In the genomic region with DNA sequence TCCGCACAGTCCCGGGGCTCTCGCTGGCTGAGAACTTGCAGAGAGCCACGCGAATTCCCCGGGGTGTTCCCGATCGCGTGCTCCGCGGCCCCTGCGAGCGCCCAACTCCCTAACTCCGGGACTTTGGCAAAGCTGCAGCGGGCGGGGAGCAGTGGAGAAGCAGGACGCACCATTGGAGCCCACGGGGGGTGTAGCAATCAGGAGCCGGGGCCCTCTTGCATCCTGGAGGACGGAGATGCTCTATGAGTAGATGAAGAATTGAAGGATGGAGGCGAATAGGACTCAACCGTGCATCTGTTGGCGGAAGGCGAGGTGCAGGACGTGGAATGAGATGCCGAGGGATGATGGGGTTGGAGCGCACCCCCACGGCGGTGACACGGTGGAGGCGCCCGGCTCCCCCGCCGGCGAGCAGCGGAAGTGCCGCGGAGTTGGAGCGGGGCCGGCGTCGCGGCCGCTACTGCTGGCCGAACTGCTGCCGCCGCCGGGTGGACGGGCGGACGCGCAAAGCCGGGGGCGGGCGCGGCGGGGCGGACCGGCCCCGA, we compare ENCODE assay signal across 8 mouse cellular contexts. TPM values are rescaled to one million over a fixed set of nuclear protein-coding genes. Genes with fewer than 3 reads are reported as not detected.
DNase-seq lines count a peak whose midpoint lies in the region; ATAC-seq lines count a peak whose summit lies in the region.

Gene Galnt10 (plus strand): TSS at position 425 of the 542 bp plus-strand sequence.

- no peaks in the 10 kb centered on the region for H3K9me3 ChIP-seq in forebrain, embryonic 10.5 days
- no peaks in the 10 kb centered on the region for H3K9me3 ChIP-seq in heart, embryonic 14.5 days (ENCODE audit: control insufficient read depth, low read length)
- H3K9me3 ChIP-seq in liver, embryonic 12.5 days (replicated peaks): no peaks in the 10 kb centered on the region

- peak within 1 kb of the TSS; percentile 95 for H3K27ac ChIP-seq in forebrain, embryonic 10.5 days
- H3K27ac ChIP-seq in heart, embryonic 14.5 days (replicated peaks in 1 of 2; ENCODE audit: control insufficient read depth in 1 of 2, insufficient read depth in 1 of 2, low read depth in 2 of 2, low read length in 2 of 2): peak within 1 kb of the TSS; percentile 81 to 85
- H3K27ac ChIP-seq in liver, embryonic 12.5 days: peak within 1 kb of the TSS; percentile 82

- H3K4me1 ChIP-seq in forebrain, embryonic 10.5 days: peaks cover 64% of the 10 kb centered on the region
- peaks cover 2 to 7% of the 10 kb centered on the region in 2 experiments for H3K4me1 ChIP-seq in heart, embryonic 14.5 days (ENCODE audit: control insufficient read depth in 2 of 2, insufficient read depth in 2 of 2, low read length in 2 of 2)
- peaks cover 57% of the 10 kb centered on the region for H3K4me1 ChIP-seq in liver, embryonic 12.5 days

- H3K4me2 ChIP-seq in heart, embryonic 14.5 days (ENCODE audit: low read length): peak within 1 kb of the TSS; percentile 93
- H3K4me2 ChIP-seq in liver, embryonic 12.5 days: peak within 1 kb of the TSS; percentile 98

- H3K9ac ChIP-seq in heart, embryonic 14.5 days (ENCODE audit: low read length): peak within 1 kb of the TSS; percentile 93
- H3K9ac ChIP-seq in liver, embryonic 12.5 days: peak within 1 kb of the TSS; percentile 99

- H3K4me3 ChIP-seq in forebrain, embryonic 10.5 days: peak within 1 kb of the TSS; percentile 70
- H3K4me3 ChIP-seq in heart, embryonic 14.5 days (ENCODE audit: control insufficient read depth in 1 of 2, insufficient read depth in 1 of 2, low read depth in 1 of 2, low read length in 2 of 2): peak within 1 kb of the TSS; percentile 74 to 77
- H3K4me3 ChIP-seq in liver, embryonic 12.5 days: peak within 1 kb of the TSS; percentile 97

- H3K36me3 ChIP-seq in forebrain, embryonic 10.5 days (replicated peaks): 0 out of 2 replicates have a peak, but pooled peaks cover 3% of the 10 kb centered on the region
- no peaks in the 10 kb centered on the region for H3K36me3 ChIP-seq in heart, embryonic 14.5 days (ENCODE audit: control insufficient read depth, insufficient read depth, low read length)
- H3K36me3 ChIP-seq in liver, embryonic 12.5 days: peaks cover 22% of the 10 kb centered on the region
- H3K36me3 ChIP-seq in splenic B cell, adult 2 months (ENCODE audit: control insufficient read depth, insufficient read depth, low read length, poor library complexity, severe bottlenecking): no peaks in the 10 kb centered on the region

- DNase-seq in CD4-positive, CD25-positive, alpha-beta regulatory T cell, adult 2 months (ENCODE audit: low read depth, low spot score): peak; percentile 89
- peak; percentile 80 for DNase-seq in c-Kit-negative CD71-positive TER-119-positive erythroid progenitor cells, embryonic 14.5 days (ENCODE audit: low read depth, low spot score)
- peak; percentile 88 for DNase-seq in forebrain, embryonic 10.5 days (ENCODE audit: extremely low spot score, low spot score)
- DNase-seq in kidney, postnatal 10 days: peak; percentile 93
- DNase-seq in naive thymus-derived CD4-positive, alpha-beta T cell, adult 2 months (ENCODE audit: low read depth): peak; percentile 92
- peak; percentile 85 for DNase-seq in splenic B cell, adult 2 months (ENCODE audit: low read depth, low spot score)

- peaks cover 14% of the 10 kb centered on the region for H3K27me3 ChIP-seq in forebrain, embryonic 10.5 days (ENCODE audit: poor library complexity, severe bottlenecking)
- H3K27me3 ChIP-seq in heart, embryonic 14.5 days (ENCODE audit: control insufficient read depth, insufficient read depth, low read length): no peaks in the 10 kb centered on the region
- H3K27me3 ChIP-seq in liver, embryonic 12.5 days (replicated peaks): peaks cover 11% of the 10 kb centered on the region; the same call in 1 of the 2 replicates
- no peaks in the 10 kb centered on the region for H3K27me3 ChIP-seq in splenic B cell, adult 2 months (ENCODE audit: control insufficient read depth, insufficient read depth, low read length, poor library complexity, severe bottlenecking)

- under 1% methylated on average over 60 of the region's 60 CpGs for WGBS in forebrain, embryonic 10.5 days
- WGBS in heart, embryonic 14.5 days: under 1% methylated on average over 53 of the region's 60 CpGs
- under 1% methylated on average over 58 of the region's 60 CpGs for WGBS in liver, embryonic 12.5 days (ENCODE audit: insufficient replicate concordance)

- peak; percentile 88 for ATAC-seq in heart, embryonic 14.5 days (ENCODE audit: insufficient number of reproducible peaks, insufficient read depth, low FRiP score, low read depth)
- ATAC-seq in liver, embryonic 12.5 days: peak; percentile 86

RNA-seq across cellular contexts. Expression of gene Galnt10, which starts in this region (rescaled TPM):
- polyA plus RNA-seq in forebrain, embryonic 10.5 days (2016; fragmentation: Nextera tagmentation; extraction: Ambion mirVana): 18.3 and 18.6 TPM in 2 replicates
- 6.3 and 6.6 TPM in 2 replicates for polyA plus RNA-seq in heart, embryonic 14.5 days (2014; fragmentation: Nextera tagmentation; extraction: Ambion mirVana)
- 34.2 and 36.3 TPM in 2 replicates for polyA plus RNA-seq in liver, embryonic 12.5 days (2016; fragmentation: Nextera tagmentation; extraction: Ambion mirVana)

Comparison
In these comparisons a context has a peak if more than half of its experiments do, and no peak if none do; other contexts are left out.
1. Peak in every context shown above with its lines: DNase-seq, ATAC-seq, H3K4me3 ChIP-seq and H3K27ac ChIP-seq.